Mouse (Mus musculus): ENCODE results near the gene Htra1.

The Htra1 gene

DNA sequence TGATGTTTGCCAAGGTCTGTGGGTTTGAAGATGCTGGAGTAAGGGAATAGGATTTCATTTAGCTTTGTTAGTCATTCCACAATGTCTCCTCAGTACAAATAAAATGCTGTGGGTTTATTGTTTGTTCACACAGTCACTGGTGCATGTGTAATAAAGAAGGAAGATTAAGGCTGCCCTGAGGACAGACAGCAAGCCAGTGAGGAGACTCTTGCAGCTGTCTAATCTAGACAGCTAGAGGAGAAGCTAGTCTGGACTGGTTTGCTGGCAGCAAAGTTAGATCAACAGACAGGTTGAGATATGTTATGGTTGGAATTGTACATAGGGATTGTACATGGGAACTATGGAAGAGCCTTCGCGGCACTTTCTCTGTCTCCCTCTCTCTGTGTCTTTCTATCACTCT lies 71.3 kb downstream of the Htra1 start:
- no peak for DNase-seq (ENCODE audit: extremely low spot score)

DNA sequence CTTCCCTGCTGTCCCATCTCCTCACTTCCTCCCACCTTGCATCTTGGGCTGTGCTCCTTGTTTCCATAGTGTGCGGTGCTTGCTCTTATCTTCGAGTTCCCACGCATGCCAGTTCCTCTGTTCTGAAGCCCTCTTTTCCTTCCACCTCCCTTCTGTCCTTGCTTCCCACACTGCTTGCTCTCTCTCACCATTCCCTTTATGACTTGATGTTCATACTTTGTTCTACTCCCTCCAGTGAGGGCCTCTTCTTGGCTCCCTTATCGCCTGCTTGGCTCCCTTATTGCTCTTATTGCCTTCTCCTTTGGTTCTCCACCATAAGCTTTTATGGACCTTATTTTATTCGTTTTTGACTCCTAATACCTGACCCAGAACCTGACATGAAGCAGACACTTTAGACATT lies 73.3 kb downstream of the Htra1 start:
- no peak for DNase-seq (ENCODE audit: extremely low spot score)

DNA sequence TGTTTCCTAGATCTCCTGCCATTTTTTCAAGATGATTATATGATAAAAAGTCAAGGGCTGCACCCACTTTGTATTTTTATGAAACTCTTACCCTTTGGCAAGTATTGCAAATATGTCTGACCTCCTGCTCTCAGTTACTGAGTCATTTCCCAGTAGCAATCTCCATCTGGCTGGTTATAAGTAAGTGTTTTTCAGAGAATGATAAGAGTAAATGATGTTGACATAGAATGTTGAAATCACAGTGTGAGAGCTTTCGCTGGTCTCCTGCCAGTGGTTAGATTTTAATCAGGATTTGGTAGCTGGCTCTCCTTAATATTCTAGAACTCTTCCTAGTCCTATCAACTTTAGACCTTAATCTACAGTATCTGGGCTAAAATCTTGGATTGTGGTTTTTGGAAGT lies 76.0 kb downstream of the Htra1 start:
- DNase-seq (ENCODE audit: extremely low spot score), result no peak

DNA sequence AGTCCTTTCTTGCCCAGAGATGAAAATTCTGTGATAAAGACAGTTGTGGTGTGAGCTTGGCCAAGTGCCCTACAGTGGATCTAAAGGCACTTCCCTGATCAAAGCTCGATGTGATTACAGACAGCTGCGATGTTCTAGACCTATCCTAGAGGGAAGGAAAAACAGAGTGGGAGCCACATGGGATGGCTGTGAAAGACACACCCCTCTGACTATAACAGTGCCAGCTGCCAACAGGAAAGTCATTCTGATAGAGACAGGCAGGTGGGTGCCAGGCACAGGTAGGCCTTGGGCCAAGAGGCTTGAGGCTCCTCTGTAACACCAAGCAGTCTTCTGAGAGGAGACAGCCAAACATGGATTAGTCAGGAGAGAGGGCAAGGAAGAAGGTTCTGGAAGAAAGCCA lies 83.3 kb downstream of the Htra1 start:
- no peak for DNase-seq (ENCODE audit: extremely low spot score)

DNA sequence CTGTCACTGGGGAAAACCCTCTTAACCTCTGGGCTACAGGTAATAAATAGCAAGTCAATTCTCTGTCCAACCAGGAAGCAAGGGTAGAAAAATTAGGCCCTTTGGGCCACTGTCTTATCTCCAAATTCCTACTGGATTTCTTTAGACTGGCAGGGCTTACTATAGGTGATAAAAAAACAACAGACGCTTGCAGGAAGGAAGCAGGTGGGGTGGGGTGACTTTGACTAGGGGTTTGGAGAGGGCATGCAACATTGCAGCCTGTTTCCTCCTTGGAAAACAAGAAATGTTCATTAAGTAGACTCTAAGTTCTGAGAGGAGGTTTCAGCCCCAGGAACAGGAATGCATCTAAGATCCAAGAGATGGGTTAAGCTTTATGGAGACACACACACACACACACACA lies 88.9 kb downstream of the Htra1 start:
- no peak for DNase-seq (ENCODE audit: extremely low spot score)

DNA sequence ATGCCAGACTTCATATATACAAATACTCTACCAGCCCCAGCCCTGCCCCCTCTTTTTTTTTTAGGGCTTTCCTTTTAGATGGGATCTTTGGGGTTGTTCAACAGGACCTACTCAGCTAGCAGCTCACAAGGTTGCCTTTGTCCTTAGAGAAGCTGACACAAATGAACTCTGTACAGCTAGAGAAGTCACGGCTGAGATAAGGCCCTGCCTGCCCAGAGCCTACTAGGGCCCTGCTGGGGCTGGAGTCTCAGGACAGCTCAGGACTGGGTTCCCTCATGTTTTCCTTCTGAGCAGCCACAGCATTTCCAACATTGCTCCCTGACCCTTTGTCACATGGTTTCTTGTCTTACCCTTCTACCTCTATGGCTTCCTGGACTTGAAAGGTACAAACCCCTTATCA lies 91.6 kb downstream of the Htra1 start:
- no peak for DNase-seq (ENCODE audit: extremely low spot score)

DNA sequence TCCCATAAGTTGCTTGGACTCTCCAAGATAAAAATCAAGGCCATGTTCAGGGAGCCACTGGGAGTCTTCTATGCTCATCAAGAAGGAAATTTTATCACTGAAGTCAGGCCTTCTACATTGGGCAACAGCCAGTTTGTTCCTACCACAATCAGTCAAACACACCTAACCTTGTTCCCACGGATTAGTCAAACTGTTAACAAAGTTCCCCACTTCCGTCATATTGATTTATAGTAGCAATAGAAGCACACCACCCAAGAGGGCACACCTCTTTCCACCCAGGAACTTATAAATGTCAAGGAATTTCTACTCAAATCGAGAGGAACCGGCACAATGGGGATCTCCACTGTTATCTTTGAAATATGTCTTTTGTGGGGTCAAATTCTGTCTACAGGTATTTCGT lies 95.8 kb downstream of the Htra1 start, which contains the start of gene Dmbt1:
TSS of gene Dmbt1 (plus strand) at position 299 of the 400 bp plus-strand sequence.
- DNase-seq (ENCODE audit: extremely low spot score), result no peak

All from embryo, embryonic 9.5 days (tissue).